Mouse (Mus musculus): ENCODE results near the gene Rps18. TPM values are rescaled to one million over a fixed set of nuclear protein-coding genes. Genes with fewer than 3 reads are reported as not detected.

Gene Rps18
- total and polyA plus RNA-seq, 3 experiments = 194 to 420 (median 364) TPM

- no peaks in the 10 kb centered on the region for H3K36me3 ChIP-seq (ENCODE audit: control insufficient read depth, insufficient read depth, low read length)
- peak overlapping the region; percentile 20; the same call in 1 of the 2 replicates for H3K9ac ChIP-seq (ENCODE audit: low read depth, low read length)
- no peaks in the 10 kb centered on the region for H3K79me2 ChIP-seq (replicated peaks; ENCODE audit: control insufficient read depth, insufficient read depth, low read length)
- WGBS = 72% methylated on average over 19 of the region's 19 CpGs
- intact Hi-C loops (cut with DNase I) = loop anchor here (5.0 kb wide), 1 partner anchor 83 kb away; no protein-coding TSS in a partner anchor
- no peak overlapping the region for H3K4me3 ChIP-seq
- no peak for DNase-seq
- H3K27ac ChIP-seq = peak overlapping the region; percentile 78
- peaks cover 18% of the 10 kb centered on the region for H3K4me1 ChIP-seq (ENCODE audit: control insufficient read depth, insufficient read depth, low read length)
- no peaks in the 10 kb centered on the region for H3K27me3 ChIP-seq (ENCODE audit: control insufficient read depth, insufficient read depth, low read length)
- TF ChIP-seq POLR2A (IDR thresholded peaks at IDR 0.05; ENCODE audit: insufficient read depth, low read depth, low read length) = no peak
- TF ChIP-seq CTCF (IDR thresholded peaks at IDR 0.05) = no peak
- TF ChIP-seq EP300 (IDR thresholded peaks at IDR 0.05; ENCODE audit: insufficient read depth, low read depth, low read length) = no peak
Measured at GRCm38 (mm10) chr17:33980181-33981035, 24.6 kb upstream of the Rps18 start.

GRCm38 (mm10) chr17:33979512-33980050 lies 23.8 kb upstream of the Rps18 start:
- Histone ChIP-seq H3K9ac (ENCODE audit: low read depth, low read length) (no peak overlapping the region), H3K4me1 (ENCODE audit: control insufficient read depth, insufficient read depth, low read length) (peaks cover 18% of the 10 kb centered on the region), H3K27ac (peak overlapping the region; percentile 81), H3K27me3 (ENCODE audit: control insufficient read depth, insufficient read depth, low read length) (no peaks in the 10 kb centered on the region), H3K4me3 (no peak overlapping the region), H3K36me3 (ENCODE audit: control insufficient read depth, insufficient read depth, low read length) (no peaks in the 10 kb centered on the region), H3K79me2 (replicated peaks; ENCODE audit: control insufficient read depth, insufficient read depth, low read length) (no peaks in the 10 kb centered on the region)
- DNase-seq = no peak
- no peak for TF ChIP-seq EP300 (IDR thresholded peaks at IDR 0.05; ENCODE audit: insufficient read depth, low read depth, low read length)
- no peak for TF ChIP-seq POLR2A (IDR thresholded peaks at IDR 0.05; ENCODE audit: insufficient read depth, low read depth, low read length)
- intact Hi-C loops (cut with DNase I) = loop anchor here (5.0 kb wide), 1 partner anchor 82 kb away; no protein-coding TSS in a partner anchor
- 77% methylated on average over 6 of the region's 6 CpGs for WGBS

DNA sequence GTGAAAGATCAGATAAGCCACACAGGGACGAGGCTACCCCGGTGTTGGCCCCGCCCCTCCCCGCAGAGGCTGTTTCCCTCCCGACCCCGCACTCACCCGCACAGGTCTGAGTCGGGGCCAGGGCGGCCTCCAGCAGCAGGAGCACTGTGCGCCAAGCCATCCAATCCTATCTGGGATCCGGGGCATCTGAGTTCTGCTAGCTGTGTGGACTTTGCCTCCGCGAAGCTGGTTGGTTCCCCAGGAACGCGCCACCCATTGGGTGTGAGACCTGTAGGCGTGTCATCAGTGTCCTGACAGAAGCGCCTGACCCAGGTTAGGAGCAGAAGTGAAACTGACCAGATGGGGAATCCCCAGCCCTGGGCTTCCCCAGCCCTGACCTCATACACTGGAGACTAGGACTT lies 22.8 kb upstream of the Rps18 start:
- H3K9ac ChIP-seq (ENCODE audit: low read depth, low read length) = peak overlapping the region; percentile 82
- H3K36me3 ChIP-seq (ENCODE audit: control insufficient read depth, insufficient read depth, low read length) = no peaks in the 10 kb centered on the region
- under 1% methylated on average over 17 of the region's 17 CpGs for WGBS
- H3K4me1 ChIP-seq (ENCODE audit: control insufficient read depth, insufficient read depth, low read length) = peaks cover 18% of the 10 kb centered on the region
- H3K27ac ChIP-seq = peak overlapping the region; percentile 81
- DNase-seq = peak; percentile 84 to 91
- no peaks in the 10 kb centered on the region for H3K27me3 ChIP-seq (ENCODE audit: control insufficient read depth, insufficient read depth, low read length)
- peak overlapping the region; percentile 66 for H3K4me3 ChIP-seq
- intact Hi-C loops (cut with DNase I) = no loop called here
- H3K79me2 ChIP-seq (replicated peaks; ENCODE audit: control insufficient read depth, insufficient read depth, low read length) = no peaks in the 10 kb centered on the region
- peak; percentile 91 for TF ChIP-seq POLR2A (IDR thresholded peaks at IDR 0.05; ENCODE audit: insufficient read depth, low read depth, low read length)
- TF ChIP-seq EP300 (IDR thresholded peaks at IDR 0.05; ENCODE audit: insufficient read depth, low read depth, low read length) = peak; percentile 57; the same call in 1 of the 2 replicates
- TF ChIP-seq CTCF (IDR thresholded peaks at IDR 0.05) = no peak

DNA sequence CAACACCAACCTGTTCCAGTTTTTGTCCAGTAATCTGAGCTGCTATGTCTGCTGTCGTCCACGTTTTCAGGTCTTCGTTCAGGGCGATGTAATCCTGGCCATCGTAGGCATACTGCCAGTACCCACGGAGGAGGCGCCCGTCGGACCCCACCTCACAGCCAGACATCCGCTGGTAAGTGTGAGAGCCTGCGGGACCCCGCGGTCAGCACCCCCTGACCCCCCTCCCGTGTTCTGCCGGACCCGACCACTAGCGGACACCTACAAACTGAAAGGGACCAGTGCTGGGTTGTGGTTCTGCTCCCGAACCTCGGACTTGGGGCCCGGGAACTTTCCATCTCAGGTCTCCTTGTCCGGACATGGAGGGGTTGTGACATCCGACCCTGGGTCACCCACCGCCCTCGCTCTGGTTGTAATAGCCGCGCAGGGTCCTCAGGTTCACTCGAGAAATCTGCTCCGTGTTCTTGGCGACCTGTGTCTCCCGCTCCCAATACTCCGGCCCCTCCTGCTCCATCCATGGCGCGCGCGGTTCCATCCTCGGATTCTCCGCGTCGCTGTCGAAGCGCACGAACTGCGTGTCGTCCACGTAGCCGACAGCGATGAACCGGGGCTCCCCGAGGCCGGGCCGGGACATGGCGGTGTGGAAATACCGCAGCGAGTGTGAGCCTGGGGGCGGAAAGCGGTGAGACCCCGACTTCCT lies 22.2 kb upstream of the Rps18 start:
- no peaks in the 10 kb centered on the region for H3K27me3 ChIP-seq (ENCODE audit: control insufficient read depth, insufficient read depth, low read length)
- no peak for DNase-seq
- H3K4me3 ChIP-seq = peak overlapping the region; percentile 66
- H3K27ac ChIP-seq = peak overlapping the region; percentile 81
- H3K79me2 ChIP-seq (replicated peaks; ENCODE audit: control insufficient read depth, insufficient read depth, low read length) = no peaks in the 10 kb centered on the region
- no peaks in the 10 kb centered on the region for H3K36me3 ChIP-seq (ENCODE audit: control insufficient read depth, insufficient read depth, low read length)
- H3K4me1 ChIP-seq (ENCODE audit: control insufficient read depth, insufficient read depth, low read length) = peaks cover 18% of the 10 kb centered on the region
- 2% methylated on average over 57 of the region's 57 CpGs for WGBS
- TF ChIP-seq EP300 (IDR thresholded peaks at IDR 0.05; ENCODE audit: insufficient read depth, low read depth, low read length) (no peak), CTCF (IDR thresholded peaks at IDR 0.05) (no peak), POLR2A (IDR thresholded peaks at IDR 0.05; ENCODE audit: insufficient read depth, low read depth, low read length) (no peak)
- H3K9ac ChIP-seq (ENCODE audit: low read depth, low read length) = peak overlapping the region; percentile 82
- intact Hi-C loops (cut with DNase I) = no loop called here

DNA sequence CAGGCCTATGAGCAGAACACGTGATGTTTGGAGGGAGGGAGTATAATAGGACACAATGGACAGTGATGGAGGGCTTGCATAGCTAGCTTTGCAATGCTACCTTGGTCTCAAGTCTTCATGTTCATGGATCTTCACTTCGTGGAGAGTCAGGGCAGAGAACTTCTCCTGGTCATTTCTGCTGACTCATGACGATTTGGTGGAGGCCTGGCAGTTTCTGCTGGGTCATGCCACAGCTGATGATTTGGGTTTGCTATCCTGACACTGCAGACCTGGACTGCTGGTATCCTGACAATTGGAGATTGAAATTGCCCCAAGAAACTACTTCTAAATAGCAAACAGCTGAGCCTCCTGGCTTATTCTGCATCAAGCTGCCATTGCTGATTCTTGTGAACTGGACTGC lies 17.8 kb upstream of the Rps18 start:
- no peaks in the 10 kb centered on the region for H3K27me3 ChIP-seq (ENCODE audit: control insufficient read depth, insufficient read depth, low read length)

More for the DNA sequence above, 17.8 kb upstream of the Rps18 start:
- no peak for DNase-seq
- H3K79me2 ChIP-seq (replicated peaks; ENCODE audit: control insufficient read depth, insufficient read depth, low read length) = no peaks in the 10 kb centered on the region
- H3K4me3 ChIP-seq = no peak overlapping the region
- intact Hi-C loops (cut with DNase I) = loop anchor here (2.0 kb wide), 1 partner anchor 1295 kb away; no protein-coding TSS in a partner anchor
- no peaks in the 10 kb centered on the region for H3K36me3 ChIP-seq (ENCODE audit: control insufficient read depth, insufficient read depth, low read length)
- no peaks in the 10 kb centered on the region for H3K4me1 ChIP-seq (ENCODE audit: control insufficient read depth, insufficient read depth, low read length)
- H3K9ac ChIP-seq (ENCODE audit: low read depth, low read length) = no peak overlapping the region
- no peak overlapping the region for H3K27ac ChIP-seq
- WGBS = 60% methylated on average over 3 of the region's 3 CpGs
- TF ChIP-seq CTCF (IDR thresholded peaks at IDR 0.05) (no peak), EP300 (IDR thresholded peaks at IDR 0.05; ENCODE audit: insufficient read depth, low read depth, low read length) (no peak), POLR2A (IDR thresholded peaks at IDR 0.05; ENCODE audit: insufficient read depth, low read depth, low read length) (no peak)
